Mouse (Mus musculus) cerebellum, adult 11-12 months (tissue): Measurements from ENCODE around the gene Gm15114.
"Not testable (repeated sequence)": the region's sequence is repeated elsewhere in the genome, so short reads cannot be mapped to it uniquely, and the experiment has no call there.

Source experiments
- DNase-seq: peaks from one replicate; pipeline ENCODE4 v3.0.0; 2022

The Gm15114 gene

GRCm38 (mm10) chrX:148488649-148489048 lies at the start of gene Gm15114:
Gene Gm15114 (plus strand): TSS chrX:148488949.
- DNase-seq = not testable (repeated sequence)
